ENCODE assay signal across 10 mouse cellular contexts in the genomic region with DNA sequence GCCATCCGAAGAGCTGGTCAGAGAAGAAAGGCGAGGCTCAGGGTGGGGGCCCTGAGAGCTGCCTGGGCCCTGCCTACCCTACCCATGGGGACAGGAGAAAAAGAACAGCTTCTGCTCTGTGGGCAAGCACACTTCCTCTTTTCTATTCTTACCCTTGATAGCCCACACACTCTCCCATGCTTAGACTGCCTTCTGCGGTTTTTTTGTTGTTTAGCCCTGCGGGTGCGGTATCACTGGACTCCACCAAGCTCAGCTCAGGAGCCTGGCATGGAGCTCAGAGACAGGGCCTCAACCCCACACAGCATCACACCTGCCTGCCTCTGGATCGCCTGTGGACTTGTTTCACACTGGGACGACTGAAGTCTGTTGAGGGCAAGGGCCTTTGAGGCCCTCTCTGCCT. TPM values are rescaled to one million over a fixed set of nuclear protein-coding genes. Genes with fewer than 3 reads are reported as not detected.
DNase-seq lines count a peak whose midpoint lies in the region; ATAC-seq lines count a peak whose summit lies in the region.
"Had no signal": no experiment of that assay in that cellular context is flagged by ENCODE, and none has a peak within 500 bp of the region (broad histone marks: within the 10 kb centered on the region; RNA-seq: fewer than 3 reads in every experiment).

No protein-coding gene starts in this region.

- intact Hi-C loops in gastrocnemius, postnatal 14 days (cut with DNase I; ENCODE audit: low total_unique reads): no loop called here

- DNase-seq in gastrocnemius, postnatal 25 days: peak; percentile 29
- DNase-seq in gastrocnemius, postnatal 14 days: no peak
- DNase-seq in 416B (ENCODE audit: low read depth): peak; percentile 92
- peak; percentile 60 for DNase-seq in brain, adult 2 months (ENCODE audit: low read depth, low spot score)
- no peak for DNase-seq in ovary, adult 18-20 months (ENCODE audit: low spot score)
- DNase-seq in adrenal gland, adult 18-20 months (ENCODE audit: low spot score in 2 of 2): no peak
- no peak for DNase-seq in cerebellum, postnatal 14 days

- ATAC-seq in megakaryocyte progenitor cell, adult 5-6 weeks (replicated peaks; ENCODE audit: poor library complexity): peak; percentile 70
- ATAC-seq: CD4-positive, CD25-positive, alpha-beta regulatory T cell, adult 4 months had no signal

RNA-seq across cellular contexts. Expression of gene Calhm2, which starts 4.9 kb away (rescaled TPM):
- total RNA-seq in gastrocnemius, postnatal 25 days (2021): 1 to 10 TPM; 1.9 to 2.2 TPM
- total RNA-seq in gastrocnemius, postnatal 14 days (2021): 1 to 10 TPM; 2.4 to 3.2 TPM
- total RNA-seq in megakaryocyte progenitor cell, adult 5-6 weeks (2015): 6.1 and 7.3 TPM in 2 replicates
- 11.3 and 14.4 TPM in 2 replicates for total RNA-seq in megakaryocyte progenitor cell, adult 5-6 weeks (2017)
- total RNA-seq in adrenal gland, adult 18-20 months (2021): 1 to 10 TPM; 5.1 to 5.5 TPM

RNA-seq across cellular contexts. Expression of gene Calhm1, which starts 10.9 kb away (rescaled TPM):
- total RNA-seq in gastrocnemius, postnatal 25 days (2021): not detected
- total RNA-seq in gastrocnemius, postnatal 14 days (2021): not detected
- total RNA-seq in megakaryocyte progenitor cell, adult 5-6 weeks (2015): not detected in 2 replicates
- total RNA-seq in megakaryocyte progenitor cell, adult 5-6 weeks (2017): not detected in 2 replicates
- not detected for total RNA-seq in adrenal gland, adult 18-20 months (2021)
- total RNA-seq: heart, postnatal 25 days had no signal

RNA-seq across cellular contexts. Expression of gene Calhm3, which starts 24.4 kb away (rescaled TPM):
- not detected for total RNA-seq in gastrocnemius, postnatal 25 days (2021)
- not detected for total RNA-seq in gastrocnemius, postnatal 14 days (2021)
- total RNA-seq in megakaryocyte progenitor cell, adult 5-6 weeks (2015): not detected in 2 replicates
- total RNA-seq in megakaryocyte progenitor cell, adult 5-6 weeks (2017): not detected in 2 replicates
- total RNA-seq in adrenal gland, adult 18-20 months (2021): not detected
- total RNA-seq: heart, postnatal 25 days had no signal

RNA-seq across cellular contexts. Expression of gene Pdcd11, which starts 42.6 kb away (rescaled TPM):
- total RNA-seq in gastrocnemius, postnatal 25 days (2021): 1 to 10 TPM; 6.9 to 7.3 TPM
- total RNA-seq in gastrocnemius, postnatal 14 days (2021): 1 to 10 TPM; 6.8 to 8.3 TPM
- 9.0 and 12.6 TPM in 2 replicates for total RNA-seq in megakaryocyte progenitor cell, adult 5-6 weeks (2015)
- total RNA-seq in megakaryocyte progenitor cell, adult 5-6 weeks (2017): 23.0 and 27.4 TPM in 2 replicates
- total RNA-seq in adrenal gland, adult 18-20 months (2021): 10 to 100 TPM; 24.5 to 25.7 TPM

RNA-seq across cellular contexts. Expression of gene Usmg5, which starts 42.7 kb away (rescaled TPM):
- total RNA-seq in gastrocnemius, postnatal 25 days (2021): 1,000 to 10,000 TPM; 1,205 to 1,223 TPM
- 1,000 to 10,000 TPM; 1,075 to 1,222 TPM for total RNA-seq in gastrocnemius, postnatal 14 days (2021)
- 483 and 581 TPM in 2 replicates for total RNA-seq in megakaryocyte progenitor cell, adult 5-6 weeks (2015)
- total RNA-seq in megakaryocyte progenitor cell, adult 5-6 weeks (2017): 452 and 544 TPM in 2 replicates
- total RNA-seq in adrenal gland, adult 18-20 months (2021): 100 to 1,000 TPM; 640 to 879 TPM

Comparison
In these comparisons a context has a peak if more than half of its experiments do, and no peak if none do; other contexts are left out.
1. DNase-seq: peak in gastrocnemius, postnatal 25 days (single experiment), 416B (single experiment) and brain, adult 2 months (single experiment); none in gastrocnemius, postnatal 14 days (single experiment), ovary, adult 18-20 months (single experiment), adrenal gland, adult 18-20 months (0 of 2) and cerebellum, postnatal 14 days (0 of 2).